Mouse (Mus musculus) heart, adult 8-10 months (tissue): ENCODE results near the gene Tgfa. TPM values are rescaled to one million over a fixed set of nuclear protein-coding genes. Genes with fewer than 3 reads are reported as not detected.

Experiments
- DNase-seq: peaks from one replicate; pipeline ENCODE4 v3.0.0; 2022; ENCODE audit warnings: low spot score
- total RNA-seq, 4 experiments: library from RNA; stranded (reverse); gene quantifications; 2 replicates each; pipeline ENCODE4 v1.2.4; 2022

Gene Tgfa
- total RNA-seq, 4 experiments from 2014 or later: 1.3 to 2.7 (median 1.4) TPM

- no peak for DNase-seq
These were observed 6.1 kb upstream of the Tgfa start for GRCm38 (mm10) chr6:86188741-86189480.

GRCm38 (mm10) chr6:86190622-86191021, 4.4 kb upstream of the Tgfa start:
- no peak for DNase-seq

- no peak for DNase-seq
These were observed 2.0 kb upstream of the Tgfa start for GRCm38 (mm10) chr6:86192978-86193377.

GRCm38 (mm10) chr6:86193879-86194278, 1.1 kb upstream of the Tgfa start:
- DNase-seq: no peak

- no peak for DNase-seq
These were observed 1.0 kb downstream of the Tgfa start for GRCm38 (mm10) chr6:86196034-86196433.

GRCm38 (mm10) chr6:86197150-86197862, 2.3 kb downstream of the Tgfa start:
- DNase-seq: no peak

GRCm38 (mm10) chr6:86200934-86201333, 5.9 kb downstream of the Tgfa start:
- DNase-seq: no peak

- no peak for DNase-seq
These were observed 8.1 kb downstream of the Tgfa start for GRCm38 (mm10) chr6:86203101-86203500.

GRCm38 (mm10) chr6:86206014-86206413, 11.0 kb downstream of the Tgfa start:
- no peak for DNase-seq

- no peak for DNase-seq
These were observed 12.0 kb downstream of the Tgfa start for GRCm38 (mm10) chr6:86206985-86207384.

- no peak for DNase-seq
These were observed 14.4 kb downstream of the Tgfa start for GRCm38 (mm10) chr6:86209133-86210016.

GRCm38 (mm10) chr6:86210017-86210408, 15.0 kb downstream of the Tgfa start:
- no peak for DNase-seq

- no peak for DNase-seq
These were observed 15.6 kb downstream of the Tgfa start for GRCm38 (mm10) chr6:86210619-86211018.

GRCm38 (mm10) chr6:86211081-86211763, 16.2 kb downstream of the Tgfa start:
- DNase-seq: no peak

GRCm38 (mm10) chr6:86212871-86213640, 18.0 kb downstream of the Tgfa start:
- DNase-seq: no peak

GRCm38 (mm10) chr6:86218066-86218465, 23.0 kb downstream of the Tgfa start:
- no peak for DNase-seq

GRCm38 (mm10) chr6:86218739-86219138, 23.7 kb downstream of the Tgfa start:
- no peak for DNase-seq

GRCm38 (mm10) chr6:86219494-86219893, 24.5 kb downstream of the Tgfa start:
- DNase-seq: peak; percentile 22

- DNase-seq: no peak
These were observed 25.1 kb downstream of the Tgfa start for GRCm38 (mm10) chr6:86220171-86220570.

- DNase-seq: no peak
These were observed 27.4 kb downstream of the Tgfa start for GRCm38 (mm10) chr6:86222381-86222780.

- DNase-seq: no peak
These were observed 30.6 kb downstream of the Tgfa start for GRCm38 (mm10) chr6:86225604-86226003.
